Mouse (Mus musculus) right cerebral cortex, postnatal 4 days (tissue): ENCODE data around the gene Il7r.

Experiments used
- DNase-seq: peaks from one replicate; pipeline ENCODE4 v3.0.0-alpha.2; 2022

Gene Il7r

GRCm38 (mm10) chr15:9471053-9471685, 58.8 kb downstream of the Il7r start:
- no peak for DNase-seq

GRCm38 (mm10) chr15:9464039-9464438, 65.9 kb downstream of the Il7r start:
- DNase-seq = no peak

- no peak for DNase-seq
These were observed 66.4 kb downstream of the Il7r start for GRCm38 (mm10) chr15:9463521-9464027.
